Mouse (Mus musculus) retina, postnatal 1 day (tissue): ENCODE measurements around the gene Ttc22.

Experiments
- DNase-seq: peaks from one replicate; pipeline ENCODE4 v3.0.0-alpha.2; 2012

The Ttc22 gene

GRCm38 (mm10) chr4:106617056-106617455 is 5.2 kb upstream of the Ttc22 start, which contains the start of gene Lexm:
Gene Lexm, minus strand, starts transcription at chr4:106617241.
- DNase-seq, result peak; percentile 44

GRCm38 (mm10) chr4:106618898-106619297 is 3.3 kb upstream of the Ttc22 start:
- DNase-seq, result no peak

- DNase-seq, result no peak
These were observed 804 bp upstream of the Ttc22 start for GRCm38 (mm10) chr4:106621428-106621827.

DNA sequence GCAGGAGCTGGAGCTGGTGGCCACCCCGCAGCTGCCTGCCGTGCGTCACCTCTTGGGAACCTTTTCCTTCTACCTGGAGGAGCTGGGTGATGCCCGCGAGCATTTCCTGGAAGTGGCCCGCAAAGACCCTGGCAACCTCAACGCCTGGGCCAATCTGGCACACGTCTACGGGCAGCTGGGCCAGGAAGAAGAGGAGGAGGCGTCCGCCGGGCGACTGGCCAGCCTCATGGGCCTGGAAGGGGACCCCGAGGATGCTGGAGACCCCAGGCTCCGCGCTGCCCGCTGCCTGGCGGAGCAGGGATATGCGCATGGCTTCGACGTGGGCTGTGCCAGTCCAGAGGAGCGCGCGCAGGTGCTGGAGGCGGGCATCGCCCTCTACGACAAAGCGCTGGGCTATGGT is 480 bp downstream of the Ttc22 start:
- no peak for DNase-seq

GRCm38 (mm10) chr4:106624271-106624670 is 2.0 kb downstream of the Ttc22 start:
- no peak for DNase-seq

GRCm38 (mm10) chr4:106627809-106628208 is 5.6 kb downstream of the Ttc22 start:
- no peak for DNase-seq

DNA sequence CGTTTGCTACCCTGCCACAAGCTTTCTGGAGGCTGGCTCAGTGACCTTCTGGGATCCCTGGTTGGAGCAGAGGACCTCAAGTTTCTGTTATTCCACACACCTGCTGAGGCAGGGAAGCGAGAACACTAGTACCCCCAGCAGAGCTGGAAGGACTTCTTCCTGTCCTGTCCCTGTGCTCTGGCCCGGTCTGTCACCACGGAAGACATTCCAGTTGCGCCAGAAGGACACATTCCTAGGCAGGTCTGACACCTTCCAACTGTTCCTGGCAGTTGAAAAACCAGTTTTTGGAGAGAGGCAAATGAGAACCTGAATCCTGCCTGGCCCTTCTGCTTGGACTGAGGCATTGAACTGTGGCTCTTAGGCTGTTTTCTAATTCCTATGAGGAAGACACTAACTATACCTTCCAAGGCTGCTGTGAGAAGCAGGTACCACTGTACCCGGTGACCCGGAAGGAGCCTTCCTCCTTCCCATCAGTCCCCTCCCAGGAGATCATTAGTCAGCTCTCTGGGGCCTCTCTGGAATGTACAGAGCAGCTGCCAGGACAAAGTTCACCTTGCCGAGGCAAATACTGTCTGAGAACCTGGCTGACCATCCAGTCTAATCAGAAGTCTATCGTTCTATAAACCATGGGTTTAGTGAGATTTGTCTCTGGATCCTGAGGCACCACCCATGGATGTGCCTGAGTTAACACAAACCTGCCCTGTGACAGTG is 6.6 kb downstream of the Ttc22 start:
- DNase-seq, result no peak

- no peak for DNase-seq
These were observed 7.1 kb downstream of the Ttc22 start for GRCm38 (mm10) chr4:106629374-106629773.

DNA sequence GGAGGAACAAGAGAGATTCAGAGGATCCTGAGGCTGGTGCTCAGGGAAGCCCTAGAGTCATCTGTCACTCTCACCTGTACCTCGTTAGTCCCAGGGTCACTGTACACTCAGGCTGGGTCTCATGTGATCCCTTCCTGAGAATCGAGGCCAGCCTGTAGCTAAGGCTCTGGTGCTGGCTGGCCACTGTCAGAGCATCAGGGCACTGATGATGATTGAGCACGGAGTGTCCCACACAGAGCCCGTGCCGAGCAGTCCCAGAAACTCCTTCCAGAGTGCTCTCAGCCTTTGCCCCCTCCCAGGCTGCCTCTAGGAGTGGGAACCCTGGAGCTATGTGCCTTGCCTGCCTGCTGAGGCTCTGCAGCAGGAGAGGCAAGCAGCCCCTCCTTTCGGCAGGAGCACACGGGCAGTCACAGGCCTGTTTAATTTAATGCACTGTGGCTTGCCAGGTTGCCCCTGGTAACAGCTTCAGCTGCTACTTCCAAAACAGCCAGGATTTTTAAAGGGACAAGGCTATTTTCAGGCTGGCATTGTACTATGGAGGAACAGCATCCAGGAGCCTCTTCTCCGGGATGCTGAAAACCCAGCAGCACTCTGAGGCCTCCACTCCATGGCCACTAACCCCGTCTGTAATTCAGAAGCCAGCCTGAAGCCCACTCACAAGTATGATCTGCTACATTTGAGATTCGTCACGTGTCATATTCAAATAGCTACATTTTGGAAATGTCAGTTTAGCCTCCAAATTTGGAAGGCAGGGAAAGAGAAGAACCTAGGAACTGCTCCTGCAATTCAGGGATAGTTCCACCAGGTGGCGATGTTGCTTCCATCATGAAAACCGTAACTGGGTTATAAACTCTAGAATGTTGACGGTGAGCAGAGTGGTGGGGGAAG is 8.3 kb downstream of the Ttc22 start:
- DNase-seq, result peak; percentile 72

GRCm38 (mm10) chr4:106632313-106632712 is 10.1 kb downstream of the Ttc22 start:
- DNase-seq, result no peak

DNA sequence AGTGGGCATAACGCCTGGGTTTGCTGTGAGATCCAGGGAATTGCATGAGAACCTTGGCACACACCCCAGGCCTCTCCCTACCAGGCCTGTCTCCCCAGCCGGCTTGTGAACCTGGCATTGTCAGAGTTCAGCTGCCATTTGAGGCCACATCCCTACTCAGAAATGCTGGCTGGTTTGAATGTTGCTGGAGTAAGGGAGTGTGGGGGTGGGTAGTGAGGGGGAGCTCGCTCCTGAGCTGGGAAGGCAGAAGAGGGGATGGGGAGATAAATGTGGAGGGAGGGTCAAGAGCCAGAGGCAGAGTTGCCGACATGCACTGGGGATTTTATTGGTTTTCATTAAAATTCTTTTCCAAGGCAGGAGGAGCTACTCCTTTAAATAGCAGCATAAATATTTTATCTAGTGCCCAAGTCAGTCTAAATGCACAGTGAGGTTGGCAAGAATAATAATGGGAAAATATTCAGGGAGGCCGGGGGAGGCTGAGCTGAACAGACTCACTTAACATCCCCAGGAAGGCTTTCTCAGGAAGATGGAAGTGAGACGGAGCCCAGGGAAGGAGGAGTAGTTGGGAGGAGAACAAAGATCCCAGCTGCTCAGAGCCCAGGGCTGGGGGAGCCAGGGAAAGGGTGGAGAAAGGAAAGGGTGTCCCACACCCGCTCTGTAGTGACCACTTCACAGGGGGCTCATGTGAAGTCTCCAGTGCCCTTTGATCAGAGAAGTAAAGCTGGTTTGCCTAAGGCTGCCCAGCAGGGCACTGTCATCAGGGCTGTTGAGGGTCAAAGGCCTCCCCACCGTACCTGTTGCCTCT is 11.3 kb downstream of the Ttc22 start:
- no peak for DNase-seq

DNA sequence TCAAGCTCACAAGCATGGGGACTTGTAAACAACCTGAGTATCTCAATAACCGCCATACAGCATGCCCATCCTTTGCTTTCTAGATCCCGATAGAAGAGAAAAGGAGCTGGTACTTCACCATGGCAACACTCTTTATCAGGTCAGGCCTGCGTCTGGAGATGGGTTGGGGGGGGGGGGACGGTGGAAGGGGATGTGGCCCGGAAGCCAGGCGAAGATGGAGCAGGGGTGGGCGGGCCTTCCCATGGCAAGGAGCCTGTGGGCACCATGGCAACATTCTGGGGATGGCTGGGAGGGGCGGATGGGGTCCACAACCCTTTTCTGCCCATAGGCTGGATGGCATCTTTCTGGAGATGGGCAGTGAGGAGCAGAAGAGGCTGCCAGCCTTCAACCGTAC is 11.9 kb downstream of the Ttc22 start:
- DNase-seq, result no peak

- peak; percentile 38 for DNase-seq
These were observed 21.4 kb downstream of the Ttc22 start for GRCm38 (mm10) chr4:106643483-106644217.

DNA sequence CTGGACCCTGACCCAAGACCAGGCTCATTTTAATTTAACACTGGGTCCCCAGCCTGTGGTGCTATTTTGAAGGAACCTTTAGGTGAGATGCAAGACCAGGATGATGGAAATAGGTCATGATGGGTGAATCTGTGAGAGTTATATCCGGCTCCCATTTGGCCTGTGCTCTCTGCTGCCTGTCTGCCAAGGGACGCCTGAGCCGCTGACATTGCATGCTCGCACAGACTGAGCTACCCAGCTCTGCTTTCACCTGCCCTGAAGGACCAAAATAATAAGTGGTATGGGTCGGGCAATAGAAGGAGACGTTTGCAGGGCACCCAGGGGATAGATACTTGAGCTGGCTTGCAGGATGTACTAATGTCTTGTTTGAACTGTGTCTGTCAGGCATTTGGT is 22.0 kb downstream of the Ttc22 start:
- no peak for DNase-seq

DNA sequence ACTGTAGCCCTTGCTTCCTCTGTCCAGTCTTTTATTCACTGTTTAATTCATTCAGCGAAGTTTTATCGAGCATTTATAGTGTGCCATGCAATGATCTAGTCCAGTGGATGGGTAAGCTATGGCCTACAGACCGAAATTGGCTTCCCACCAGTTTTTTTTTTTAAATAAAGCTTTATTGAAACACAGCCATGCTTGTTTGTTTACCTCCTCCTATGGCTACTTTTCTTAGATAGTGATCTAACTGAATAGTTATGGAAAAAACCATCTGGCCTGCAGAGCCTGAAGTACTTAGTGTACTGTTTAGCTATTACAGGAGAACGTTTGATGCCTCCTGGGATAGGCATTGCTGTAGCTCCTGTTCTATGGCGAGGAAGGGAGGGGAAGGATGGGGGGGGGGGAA is 23.6 kb downstream of the Ttc22 start:
- no peak for DNase-seq

- DNase-seq, result no peak
These were observed 24.9 kb downstream of the Ttc22 start for GRCm38 (mm10) chr4:106647137-106647536.

DNA sequence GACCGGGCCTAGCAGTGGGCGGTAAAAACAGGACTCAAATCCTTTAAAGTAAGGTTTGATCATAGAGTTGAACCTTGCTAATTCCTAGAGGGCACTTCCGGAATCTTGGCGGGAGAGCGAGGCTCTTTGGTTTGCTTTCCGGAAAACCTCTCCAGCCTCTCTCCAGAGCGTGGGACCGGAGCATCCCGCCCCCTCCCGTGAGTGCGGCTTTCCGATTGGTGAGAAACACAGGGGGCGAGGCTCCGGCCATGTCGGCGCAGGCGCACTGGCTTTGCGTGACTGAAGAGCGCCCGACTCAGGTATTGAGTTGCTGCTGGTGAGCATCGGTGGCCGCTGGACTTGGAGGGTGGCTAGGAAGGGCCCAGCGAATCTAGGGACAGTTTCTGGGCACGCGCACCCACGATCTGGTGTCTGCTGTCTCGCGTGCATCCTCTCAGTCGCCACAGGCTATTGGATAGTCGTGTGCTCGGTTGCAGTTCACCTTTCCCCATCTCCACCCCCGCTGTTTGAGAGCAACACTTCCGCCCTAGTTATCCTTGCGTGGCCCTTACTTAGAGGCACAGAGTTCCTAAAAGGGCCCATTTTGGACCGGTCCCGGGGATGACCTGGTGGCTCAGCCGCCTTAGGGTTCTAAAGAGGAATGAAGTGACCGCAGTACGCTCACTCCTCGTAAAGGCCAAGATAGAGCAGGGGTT is 28.7 kb downstream of the Ttc22 start, which contains the start of gene Pars2:
Gene Pars2, plus strand, starts transcription at position 237 of the 695 bp plus-strand sequence.
- DNase-seq, result peak; percentile 99

DNA sequence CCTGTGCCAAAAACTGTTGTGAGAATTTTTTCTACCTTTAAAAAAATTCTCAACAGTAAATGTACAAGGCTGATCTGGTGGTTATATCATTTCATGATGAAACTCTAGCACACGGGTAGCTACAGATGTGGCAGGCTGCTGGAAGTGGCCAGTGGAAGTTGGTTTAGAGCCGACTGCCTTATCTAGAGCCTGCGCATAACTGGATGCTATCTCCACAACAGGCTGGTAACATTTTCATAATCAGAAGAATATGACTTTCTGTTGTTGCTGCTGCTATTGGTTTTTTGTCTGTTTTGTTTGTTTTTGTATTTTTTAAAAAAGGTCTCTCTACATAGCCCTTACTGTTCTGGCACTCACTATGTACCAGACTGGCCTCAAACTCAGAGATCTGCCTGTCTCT is 30.3 kb downstream of the Ttc22 start:
- no peak for DNase-seq

- DNase-seq, result no peak
These were observed 30.8 kb downstream of the Ttc22 start for GRCm38 (mm10) chr4:106653051-106653450.

- DNase-seq, result no peak
These were observed 33.4 kb downstream of the Ttc22 start for GRCm38 (mm10) chr4:106655681-106656080.

GRCm38 (mm10) chr4:106663956-106664470 is 41.8 kb downstream of the Ttc22 start:
- no peak for DNase-seq

DNA sequence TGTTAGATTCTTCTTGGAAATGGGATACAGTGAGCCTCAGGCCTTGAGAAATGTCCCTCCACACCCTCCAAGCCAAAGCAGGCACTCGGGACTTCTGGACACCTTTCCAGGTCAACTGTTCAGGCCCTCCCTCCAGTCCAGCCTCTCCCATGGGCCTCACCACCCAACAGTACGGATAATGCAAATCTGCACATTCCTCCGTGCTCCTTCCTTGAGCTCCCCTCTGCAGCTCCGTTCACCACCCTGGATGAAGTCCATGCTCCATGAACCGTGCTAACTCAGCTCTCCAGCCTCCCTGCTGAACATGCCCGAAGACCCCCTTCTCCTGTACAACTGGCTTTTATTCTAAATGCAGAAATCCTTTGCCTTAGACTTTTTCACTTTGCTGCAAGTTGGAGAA is 42.5 kb downstream of the Ttc22 start:
- no peak for DNase-seq
